Mouse (Mus musculus) embryonic fibroblast, embryonic 13.5 days (primary cell): ENCODE results near the gene Gpsm3.

Experiments
- CTCF ChIP-seq: IDR thresholded peaks from 2 replicates; pipeline ENCODE4 v1.5.1; 2011; ENCODE audit warnings: mild to moderate bottlenecking, control low read depth, low read length, moderate library complexity, borderline replicate concordance; ENCODE audit not compliant: insufficient read depth
- POLR2A ChIP-seq: IDR thresholded peaks from 2 replicates; pipeline ENCODE4 v1.6.1; 2011; ENCODE audit warnings: low read depth, mild to moderate bottlenecking, control low read depth, low read length, moderate library complexity

GRCm38 (mm10) chr17:34637459-34637858 is 47.9 kb downstream of the Gpsm3 start:
- TF ChIP-seq POLR2A, result no peak
- no peak for TF ChIP-seq CTCF
